Mouse (Mus musculus): ENCODE measurements around the gene Olfr6.

- TF ChIP-seq TAL1 (IDR thresholded peaks at IDR 0.05; ENCODE audit: low read length), result no peak
- no peak for TF ChIP-seq GATA1 (IDR thresholded peaks at IDR 0.05; ENCODE audit: low read length)
These were observed 15.5 kb downstream of the Olfr6 start, which contains the start of gene Olfr710 for GRCm38 (mm10) chr7:106948212-106948611.

Measured in erythroblast, embryonic 14.5 days (primary cell).